Mouse (Mus musculus) spleen, adult 2 months (tissue): ENCODE data around the gene Ehhadh. TPM values are rescaled to one million over a fixed set of nuclear protein-coding genes. Genes with fewer than 3 reads are reported as not detected.

Source experiments
- DNase-seq, 2 experiments: peaks; one replicate each; pipeline versions ENCODE4 v3.0.0 to v3.0.0-alpha.2; 2012 to 2021; ENCODE audit warnings: low spot score in 2 of 2, low read depth in 1 of 2
- H3K27ac ChIP-seq: fragments of 200-500 bp; 2 replicates; pipeline ENCODE4 v1.5.1; 2012; ENCODE audit warnings: low read length, inconsistent platforms; ENCODE audit not compliant: insufficient read depth
- H3K27me3 ChIP-seq: fragments of 200-500 bp; 2 replicates; pipeline ENCODE4 v1.6.1; 2012; ENCODE audit warnings: mild to moderate bottlenecking, moderate library complexity, low read length, inconsistent platforms; ENCODE audit not compliant: control insufficient read depth, insufficient read depth
- H3K36me3 ChIP-seq: fragments of 200-500 bp; 2 replicates; pipeline ENCODE4 v1.6.1; 2012; ENCODE audit warnings: mild to moderate bottlenecking, low read length, inconsistent platforms; ENCODE audit not compliant: control insufficient read depth, insufficient read depth
- H3K4me1 ChIP-seq: fragments of 200-500 bp; 2 replicates; pipeline ENCODE4 v1.6.1; 2011; ENCODE audit warnings: inconsistent platforms; ENCODE audit not compliant: control insufficient read depth, insufficient read depth, insufficient read length
- H3K4me3 ChIP-seq: fragments of 200-500 bp; 2 replicates; pipeline ENCODE4 v1.5.1; 2011; ENCODE audit warnings: mild to moderate bottlenecking, inconsistent platforms; ENCODE audit not compliant: insufficient read depth, insufficient read length; ENCODE audit errors: extremely low read depth
- CTCF ChIP-seq: fragments of 200-500 bp; IDR thresholded peaks from 2 replicates; pipeline ENCODE4 v1.5.1; 2011; ENCODE audit warnings: mild to moderate bottlenecking, inconsistent platforms; ENCODE audit not compliant: insufficient read depth, insufficient read length, insufficient replicate concordance; ENCODE audit errors: extremely low read depth
- POLR2A ChIP-seq: fragments of 200-500 bp; IDR thresholded peaks from 2 replicates; pipeline ENCODE4 v1.6.1; 2011; ENCODE audit warnings: low read depth, low read length, inconsistent platforms
- WGBS: fragments of 180-500 bp; shearing (Covaris S2); methylation state at CpG from one replicate; pipeline ENCODE4 v1.1.7; 2018; 5-methylcytosine and 5-hydroxymethylcytosine counted together
- polyA plus RNA-seq: library from polyadenylated mRNA; depleted of rRNA; stranded (reverse); fragments of >200 nt; gene quantifications from 2 replicates; pipeline ENCODE4 v1.2.3, GENCODE M21; 2012

Ehhadh gene
- polyA plus RNA-seq, 1 experiment = 1.4 TPM

DNA sequence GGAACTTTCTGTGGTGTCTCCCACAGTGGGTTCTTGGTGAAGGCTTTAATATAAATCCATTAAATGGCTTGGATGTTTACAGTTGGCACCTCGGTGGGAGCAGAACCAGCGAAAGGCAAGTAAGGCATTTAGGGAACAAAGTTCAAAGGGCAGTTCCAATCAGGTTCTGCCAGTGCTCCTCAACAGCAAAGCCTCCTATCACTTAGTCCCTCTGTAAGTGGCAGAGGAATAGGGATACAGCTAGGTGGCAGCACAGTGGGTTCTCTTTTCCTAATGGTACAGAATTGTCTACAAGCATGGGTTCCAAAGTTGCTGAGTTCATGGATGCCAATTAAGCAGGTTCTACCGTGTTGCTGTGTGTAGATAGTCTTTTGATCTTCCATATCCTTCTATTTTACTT lies 974 bp upstream of the Ehhadh start:
- 72% methylated on average over 3 of the region's 3 CpGs for WGBS
- Histone ChIP-seq H3K4me1 (peaks cover 2% of the 10 kb centered on the region; the same call in 1 of the 2 replicates), H3K27me3 (no peaks in the 10 kb centered on the region), H3K27ac (no peak overlapping the region), H3K36me3 (no peaks in the 10 kb centered on the region), H3K4me3 (no peak overlapping the region)
- TF ChIP-seq CTCF (no peak), POLR2A (no peak)
- DNase-seq = no peak

DNA sequence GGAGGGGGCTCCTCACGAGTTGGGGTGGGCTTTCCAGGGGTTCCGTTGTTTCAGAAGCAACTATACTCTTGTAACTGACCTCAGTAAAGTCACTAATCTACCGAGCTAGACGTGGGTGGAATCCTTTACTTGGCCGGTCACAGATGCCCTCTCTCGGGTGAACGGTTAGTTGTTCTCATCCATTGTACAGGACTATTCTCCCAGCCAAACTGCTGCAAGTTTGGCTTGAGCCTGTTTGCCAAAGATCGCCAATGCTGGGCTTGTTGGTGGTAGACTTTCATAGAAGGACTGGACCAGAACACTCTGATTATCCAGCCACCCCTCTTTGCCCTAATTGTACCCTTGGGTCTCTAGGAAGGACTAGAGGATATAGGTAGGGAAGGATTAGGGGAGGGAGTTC lies 1.3 kb downstream of the Ehhadh start:
- WGBS = 91% methylated on average over 8 of the region's 8 CpGs
- peaks cover 2% of the 10 kb centered on the region; the same call in 1 of the 2 replicates for H3K4me1 ChIP-seq
- no peak overlapping the region for H3K4me3 ChIP-seq
- no peaks in the 10 kb centered on the region for H3K27me3 ChIP-seq
- DNase-seq = no peak
- TF ChIP-seq CTCF = no peak
- TF ChIP-seq POLR2A = no peak
- no peaks in the 10 kb centered on the region for H3K36me3 ChIP-seq
- no peak overlapping the region for H3K27ac ChIP-seq

DNA sequence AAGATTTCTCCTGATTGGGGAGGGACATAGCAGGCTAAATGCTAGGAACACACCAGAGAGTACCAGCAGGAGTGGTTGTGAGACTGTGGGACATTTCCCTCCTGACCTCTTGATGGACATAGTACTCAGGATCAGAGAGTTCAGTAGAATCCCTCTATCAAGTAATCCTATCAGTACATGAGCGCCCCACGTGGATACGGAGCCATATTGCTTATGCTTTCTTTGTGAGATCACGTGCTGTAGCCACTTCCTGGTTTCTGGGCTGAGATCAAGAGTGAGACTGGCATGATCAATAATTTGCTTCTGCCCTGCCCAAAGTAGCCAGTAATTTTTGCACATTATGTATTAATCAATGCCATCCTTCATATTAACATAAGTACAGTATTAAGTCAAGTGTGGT lies 2.6 kb downstream of the Ehhadh start:
- Histone ChIP-seq H3K4me3 (no peak overlapping the region), H3K36me3 (no peaks in the 10 kb centered on the region), H3K27me3 (no peaks in the 10 kb centered on the region), H3K4me1 (peaks cover 2% of the 10 kb centered on the region; the same call in 1 of the 2 replicates), H3K27ac (no peak overlapping the region)
- WGBS = 86% methylated on average over 4 of the region's 4 CpGs
- TF ChIP-seq CTCF = no peak
- TF ChIP-seq POLR2A = no peak
- no peak for DNase-seq

DNA sequence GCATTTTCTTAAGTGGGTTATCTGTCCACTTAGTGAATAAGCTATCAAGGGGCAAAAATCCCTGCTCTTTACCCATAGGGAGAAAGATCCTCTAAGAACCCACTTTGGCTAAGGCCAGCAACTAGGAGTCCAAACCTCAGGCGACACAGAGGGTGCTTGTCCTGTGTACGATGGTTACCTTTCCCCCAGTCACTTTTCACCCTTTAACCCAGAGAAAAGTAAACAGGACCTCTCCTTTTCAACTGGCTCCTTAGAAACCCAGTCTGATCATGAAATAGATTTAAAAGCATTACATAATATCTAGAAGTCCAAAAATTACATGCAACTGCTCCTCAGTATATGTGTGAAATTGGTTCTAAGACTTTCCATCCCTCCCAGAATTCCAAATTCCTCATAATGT lies 4.8 kb downstream of the Ehhadh start:
- Histone ChIP-seq H3K27me3 (no peaks in the 10 kb centered on the region), H3K27ac (no peak overlapping the region), H3K4me3 (no peak overlapping the region), H3K36me3 (no peaks in the 10 kb centered on the region), H3K4me1 (no peaks in the 10 kb centered on the region; the same call in 1 of the 2 replicates)
- TF ChIP-seq CTCF (no peak), POLR2A (no peak)
- DNase-seq = no peak
- WGBS = 87% methylated on average over 2 of the region's 2 CpGs

DNA sequence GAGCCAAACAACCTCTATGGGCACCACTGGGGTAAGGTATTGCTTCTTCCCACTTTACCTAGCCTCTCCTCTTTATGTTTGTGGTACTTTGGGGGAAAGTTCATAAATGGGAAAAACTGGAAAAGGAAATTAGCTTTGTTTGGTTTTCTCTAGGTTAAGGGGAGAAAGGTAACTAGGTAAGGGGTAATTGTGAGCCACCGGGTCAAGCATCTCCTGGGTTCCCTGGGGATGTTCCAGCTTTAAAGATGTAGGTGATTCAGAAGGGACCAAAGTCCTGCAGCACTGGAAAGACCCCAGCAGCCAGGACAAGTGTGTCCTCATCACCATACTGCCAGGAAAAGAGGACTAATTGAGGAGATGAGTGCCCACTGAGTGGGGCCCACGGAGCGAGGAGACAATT lies 5.7 kb downstream of the Ehhadh start:
- 90% methylated on average over 3 of the region's 3 CpGs for WGBS
- H3K4me1 ChIP-seq = no peaks in the 10 kb centered on the region
- H3K36me3 ChIP-seq = no peaks in the 10 kb centered on the region
- TF ChIP-seq POLR2A (no peak), CTCF (no peak)
- H3K4me3 ChIP-seq = no peak overlapping the region
- H3K27ac ChIP-seq = no peak overlapping the region
- H3K27me3 ChIP-seq = no peaks in the 10 kb centered on the region
- DNase-seq = no peak

DNA sequence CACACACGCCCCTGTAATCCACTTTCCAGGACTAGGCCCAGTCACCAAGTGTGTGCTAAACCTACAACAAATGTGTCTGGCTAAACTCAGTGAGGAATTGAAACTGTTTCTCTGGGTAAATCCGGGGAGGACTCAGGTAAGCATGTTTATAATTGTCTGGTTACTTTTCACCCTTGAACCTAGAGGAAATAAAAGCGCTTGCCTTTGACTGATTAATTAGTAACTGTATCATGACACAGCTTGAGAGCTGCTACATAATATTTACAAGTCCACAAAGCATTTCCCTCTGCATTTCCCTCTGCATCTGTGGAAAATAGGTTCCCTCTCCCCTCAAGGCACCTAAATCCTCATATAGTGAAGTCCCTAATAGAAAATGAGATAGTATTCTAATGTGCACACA lies 6.3 kb downstream of the Ehhadh start:
- WGBS = 86% methylated on average over 3 of the region's 3 CpGs
- Histone ChIP-seq H3K4me3 (no peak overlapping the region), H3K36me3 (no peaks in the 10 kb centered on the region), H3K4me1 (no peaks in the 10 kb centered on the region), H3K27me3 (no peaks in the 10 kb centered on the region), H3K27ac (no peak overlapping the region)
- no peak for DNase-seq
- TF ChIP-seq POLR2A (no peak), CTCF (no peak)

DNA sequence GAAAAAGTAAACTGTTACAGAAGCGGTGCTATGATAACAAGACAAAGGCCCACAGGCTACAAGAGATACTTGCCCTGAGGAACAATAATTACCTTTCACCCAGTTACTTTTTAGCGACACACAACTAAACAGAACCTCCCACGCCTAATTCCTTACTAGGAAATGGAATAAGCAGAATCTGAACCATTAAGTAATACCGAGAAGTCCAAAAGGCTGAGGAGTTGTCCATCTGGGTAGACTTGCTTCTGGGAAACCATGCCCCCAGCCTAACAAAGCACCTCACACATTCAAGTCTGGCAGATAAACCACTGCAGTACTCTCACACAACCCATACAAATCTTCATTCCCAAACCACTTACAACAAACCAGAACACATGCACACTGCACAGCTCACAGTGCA lies 8.5 kb downstream of the Ehhadh start:
- H3K27ac ChIP-seq = no peak overlapping the region

More for the DNA sequence above, 8.5 kb downstream of the Ehhadh start:
- H3K27me3 ChIP-seq = no peaks in the 10 kb centered on the region
- no peak overlapping the region for H3K4me3 ChIP-seq
- no peaks in the 10 kb centered on the region for H3K4me1 ChIP-seq
- TF ChIP-seq CTCF (no peak), POLR2A (no peak)
- H3K36me3 ChIP-seq = peaks cover 3% of the 10 kb centered on the region; the same call in 1 of the 2 replicates
- DNase-seq = no peak
- 96% methylated on average over 4 of the region's 4 CpGs for WGBS
